Mouse (Mus musculus) liver, embryonic 14.5 days (tissue): Measurements from ENCODE around the gene Yme1l1. TPM values are rescaled to one million over a fixed set of nuclear protein-coding genes. Genes with fewer than 3 reads are reported as not detected.
A peak's percentile ranks its signal among the peaks of the same experiment; 100 is the strongest.

Experiments
- ATAC-seq: fragments of 200-750 bp; cut with Nextera tagmentation; 2 replicates; pipeline ENCODE4 v1.8.0; 2017; ENCODE audit warnings: moderate number of reproducible peaks, mild to moderate bottlenecking, moderate library complexity; ENCODE audit not compliant: insufficient read depth
- DNase-seq, 3 experiments: peaks; one replicate each; pipeline ENCODE4 v3.0.0-alpha.2; 2012 to 2013; ENCODE audit warnings: low read depth in 3 of 3, low spot score in 3 of 3
- H3K27ac ChIP-seq: fragments of 300-500 bp; sonication (generic); 2 replicates; pipeline ENCODE4 v1.5.1; 2014; ENCODE audit warnings: moderate library complexity, mild to moderate bottlenecking, control low read depth, inconsistent platforms
- H3K27me3 ChIP-seq: fragments of 300-500 bp; sonication (generic); 2 replicates; pipeline ENCODE4 v1.6.1; 2014; ENCODE audit warnings: mild to moderate bottlenecking, low read length, moderate library complexity; ENCODE audit not compliant: control insufficient read depth, insufficient read depth
- H3K36me3 ChIP-seq: fragments of 300-500 bp; sonication (generic); replicated peaks from 2 replicates; pipeline ENCODE4 v1.6.1; 2014; ENCODE audit warnings: low read depth; ENCODE audit not compliant: control insufficient read depth, insufficient read depth
- H3K4me1 ChIP-seq, 2 experiments: fragments of 200-500 bp in 1 of 2; fragments of 300-500 bp in 1 of 2; sonication (generic) in 1 of 2; replicated peaks; 2 replicates each; pipeline ENCODE4 v1.6.1; 2012 to 2014; ENCODE audit warnings: antibody characterized with exemption in 1 of 2, inconsistent platforms in 1 of 2, low read length in 1 of 2; ENCODE audit not compliant: control insufficient read depth in 2 of 2, insufficient read depth in 2 of 2
- H3K4me2 ChIP-seq: fragments of 300-500 bp; sonication (generic); 2 replicates; pipeline ENCODE4 v1.6.1; 2014; ENCODE audit warnings: low read depth, mild to moderate bottlenecking, control low read depth, moderate library complexity
- H3K4me3 ChIP-seq, 2 experiments: fragments of 200-500 bp in 1 of 2; fragments of 300-500 bp in 1 of 2; sonication (generic) in 1 of 2; 2 replicates each; pipeline ENCODE4 v1.5.1; 2012 to 2014; ENCODE audit warnings: low read depth in 2 of 2, low read length in 2 of 2, mild to moderate bottlenecking in 2 of 2, control low read depth in 1 of 2, inconsistent platforms in 1 of 2, moderate library complexity in 1 of 2; ENCODE audit not compliant: insufficient read depth in 1 of 2
- H3K9ac ChIP-seq: fragments of 300-500 bp; sonication (generic); replicated peaks from 2 replicates; pipeline ENCODE4 v1.6.1; 2014; ENCODE audit warnings: mild to moderate bottlenecking, control low read depth, moderate library complexity
- H3K9me3 ChIP-seq: fragments of 300-500 bp; sonication (generic); 2 replicates; pipeline ENCODE4 v1.6.1; 2016; ENCODE audit warnings: low read length, mixed read lengths; ENCODE audit not compliant: control insufficient read depth
- CTCF ChIP-seq: IDR thresholded peaks from 2 replicates; pipeline ENCODE4 v1.5.1; 2016; ENCODE audit warnings: antibody characterized with exemption, low read depth, control low read depth
- EP300 ChIP-seq: IDR thresholded peaks from 2 replicates; pipeline ENCODE4 v1.6.1; 2016; ENCODE audit warnings: antibody characterized with exemption, low read depth
- WGBS: fragments of 180-500 bp; shearing (Covaris S2); extraction: QIAGEN DNeasy Blood & Tissue Kit; methylation state at CpG from one replicate; pipeline ENCODE4 v1.1.7; 2014; ENCODE audit not compliant: insufficient replicate concordance; 5-methylcytosine and 5-hydroxymethylcytosine counted together
- polyA plus RNA-seq, 2 experiments: library from polyadenylated mRNA; depleted of rRNA in 1 of 2; stranded (reverse) in 1 of 2; unstranded in 1 of 2; fragments of >200 nt; fragmentation: Nextera tagmentation in 1 of 2; extraction: Ambion mirVana in 1 of 2; gene quantifications; 2 replicates each; pipeline versions ENCODE4 v1.2.1 to v1.2.3; 2012 to 2014

The Yme1l1 gene
- polyA plus RNA-seq, 2 experiments, result 14.4 to 34.6 TPM

GRCm38 (mm10) chr2:23225199-23225598 is 69.0 kb downstream of the Yme1l1 start:
- Histone ChIP-seq H3K9ac (no peak overlapping the region), H3K36me3 (no peaks in the 10 kb centered on the region), H3K9me3 (no peaks in the 10 kb centered on the region), H3K27me3 (no peaks in the 10 kb centered on the region), H3K27ac (no peak overlapping the region), H3K4me1 (no peaks in the 10 kb centered on the region), H3K4me3 (no peak overlapping the region), H3K4me2 (no peak overlapping the region)
- TF ChIP-seq CTCF (no peak), EP300 (no peak)
- WGBS, result 32% methylated on average over 6 of the region's 7 CpGs
- no peak for ATAC-seq
- DNase-seq, result no peak

DNA sequence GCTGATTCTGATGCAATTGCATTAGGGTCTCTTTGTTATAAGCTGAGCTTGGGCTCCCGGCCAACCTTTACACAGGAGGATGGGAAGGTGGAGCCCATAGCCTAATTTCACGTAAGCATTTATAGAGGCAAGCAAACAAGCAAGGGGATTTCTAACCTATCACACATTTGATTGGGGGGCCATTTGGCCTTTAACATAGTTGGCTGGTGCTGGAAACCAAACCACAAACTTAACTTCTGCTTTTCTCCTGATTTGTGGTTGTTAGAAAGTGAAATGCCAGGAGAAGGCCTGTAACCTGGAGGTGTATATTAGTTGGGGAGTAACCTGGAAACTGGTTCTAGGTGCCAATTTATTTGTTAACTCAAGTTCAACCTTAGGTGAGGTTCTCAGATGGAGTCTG is 72.3 kb downstream of the Yme1l1 start:
- H3K4me2 ChIP-seq, result no peak overlapping the region
- 44% methylated on average over 2 of the region's 2 CpGs for WGBS
- H3K4me3 ChIP-seq, result no peak overlapping the region
- H3K36me3 ChIP-seq, result no peaks in the 10 kb centered on the region
- ATAC-seq (no peak), DNase-seq (no peak)
- no peaks in the 10 kb centered on the region for H3K9me3 ChIP-seq
- no peak overlapping the region for H3K27ac ChIP-seq
- TF ChIP-seq CTCF (no peak), EP300 (no peak)
- H3K4me1 ChIP-seq, result no peaks in the 10 kb centered on the region
- H3K9ac ChIP-seq, result no peak overlapping the region
- peaks cover 7% of the 10 kb centered on the region for H3K27me3 ChIP-seq

- Histone ChIP-seq H3K9me3 (no peaks in the 10 kb centered on the region), H3K4me2 (peak overlapping the region; percentile 16), H3K4me1 (no peaks in the 10 kb centered on the region), H3K4me3 (peak overlapping the region in 1 of 2 experiments; percentile 21; a peak in 1 of 4 replicates), H3K27me3 (peaks cover 19% of the 10 kb centered on the region), H3K36me3 (no peaks in the 10 kb centered on the region), H3K9ac (no peak overlapping the region), H3K27ac (no peak overlapping the region)
- no peak for TF ChIP-seq EP300
- no peak for TF ChIP-seq CTCF
- ATAC-seq (no peak), DNase-seq (no peak)
- WGBS, result 1% methylated on average over 36 of the region's 50 CpGs
These were observed 78.0 kb downstream of the Yme1l1 start for GRCm38 (mm10) chr2:23234065-23234773.

Other genes starting within 250 kb of the Yme1l1 start
- 22.4 and 24.4 TPM in 2 replicates for gene Abi1, start 116.1 kb upstream of the Yme1l1 start, polyA plus RNA-seq (2012; rRNA removed)
- 14.8 and 16.2 TPM in 2 replicates for gene Abi1, start 116.1 kb upstream of the Yme1l1 start, polyA plus RNA-seq (2014; fragmentation: Nextera tagmentation; extraction: Ambion mirVana)
- gene Acbd5, start 88.2 kb upstream of the Yme1l1 start, polyA plus RNA-seq (2012; rRNA removed), result 3.2 and 6.1 TPM in 2 replicates
- 10.4 and 11.1 TPM in 2 replicates for gene Acbd5, start 88.2 kb upstream of the Yme1l1 start, polyA plus RNA-seq (2014; fragmentation: Nextera tagmentation; extraction: Ambion mirVana)
- 1.9 and 3.1 TPM in 2 replicates for gene Mastl, start 345 bp upstream of the Yme1l1 start, polyA plus RNA-seq (2012; rRNA removed)
- 6.3 and 7.2 TPM in 2 replicates for gene Mastl, start 345 bp upstream of the Yme1l1 start, polyA plus RNA-seq (2014; fragmentation: Nextera tagmentation; extraction: Ambion mirVana)
- gene 4931423N10Rik, start 51.1 kb downstream of the Yme1l1 start, polyA plus RNA-seq (2012; rRNA removed), result not detected in 2 replicates
- gene 4931423N10Rik, start 51.1 kb downstream of the Yme1l1 start, polyA plus RNA-seq (2014; fragmentation: Nextera tagmentation; extraction: Ambion mirVana), result not detected in 2 replicates
- not detected in 2 replicates for gene Nxph2, start 164.9 kb downstream of the Yme1l1 start, polyA plus RNA-seq (2012; rRNA removed)
- gene Nxph2, start 164.9 kb downstream of the Yme1l1 start, polyA plus RNA-seq (2014; fragmentation: Nextera tagmentation; extraction: Ambion mirVana), result not detected in 2 replicates